Mouse (Mus musculus): Measurements from ENCODE around the gene Atcay. TPM values are rescaled to one million over a fixed set of nuclear protein-coding genes. Genes with fewer than 3 reads are reported as not detected.
"Not testable (repeated sequence)": the region's sequence is repeated elsewhere in the genome, so short reads cannot be mapped to it uniquely, and the experiment has no call there.

The Atcay gene
- total and polyA plus RNA-seq, 3 experiments, result 0.19 to 0.33 TPM; not detected in 1

- Histone ChIP-seq H3K4me3 (ENCODE audit: control insufficient read depth in 1 of 2, insufficient read depth in 1 of 2, low read depth in 2 of 2, low read length in 2 of 2) (no peak overlapping the region), H3K27me3 (ENCODE audit: control insufficient read depth in 1 of 2, insufficient read depth in 2 of 2, low read length in 2 of 2) (peaks cover 6 to 19% of the 10 kb centered on the region in 2 experiments), H3K9ac (ENCODE audit: control insufficient read depth, low read depth, low read length, poor library complexity, severe bottlenecking) (no peak overlapping the region), H3K9me3 (replicated peaks; ENCODE audit: insufficient read depth, low read length) (no peaks in the 10 kb centered on the region), H3K4me1 (ENCODE audit: control insufficient read depth in 1 of 2, insufficient read depth in 2 of 2, low read length in 2 of 2) (peaks cover 0 to 12% of the 10 kb centered on the region in 2 experiments; a peak in 2 of 4 replicates), H3K36me3 (ENCODE audit: control insufficient read depth in 1 of 2, insufficient read depth in 2 of 2, low read length in 2 of 2) (peaks cover 0 to 7% of the 10 kb centered on the region in 2 experiments; a peak in 2 of 4 replicates), H3K79me2 (ENCODE audit: control insufficient read depth, insufficient read depth, low read length, poor library complexity) (no peaks in the 10 kb centered on the region), H3K27ac (ENCODE audit: control insufficient read depth, low read depth, low read length) (no peak overlapping the region)
- no peak for TF ChIP-seq MYC (IDR thresholded peaks at IDR 0.05; ENCODE audit: low read depth, low read length)
- TF ChIP-seq ZKSCAN1 (IDR thresholded peaks at IDR 0.05; ENCODE audit: low read depth, low read length), result no peak
- no peak for TF ChIP-seq MAX (IDR thresholded peaks at IDR 0.05; ENCODE audit: low read length)
- TF ChIP-seq TBP (IDR thresholded peaks at IDR 0.05; ENCODE audit: low read depth, low read length), result no peak
- TF ChIP-seq UBTF (IDR thresholded peaks at IDR 0.05; ENCODE audit: borderline replicate concordance, insufficient read depth, low read depth, low read length), result no peak
- no peak for TF ChIP-seq SMC3 (IDR thresholded peaks at IDR 0.05; ENCODE audit: low read depth, low read length)
- no peak for TF ChIP-seq RCOR1 (IDR thresholded peaks at IDR 0.05; ENCODE audit: low read depth, low read length)
- TF ChIP-seq GABPA (IDR thresholded peaks at IDR 0.05; ENCODE audit: low read depth, low read length), result no peak
- TF ChIP-seq POLR2AphosphoS5 (IDR thresholded peaks at IDR 0.05; ENCODE audit: borderline replicate concordance, low read depth, low read length), result no peak
- no peak for TF ChIP-seq HCFC1 (IDR thresholded peaks at IDR 0.05; ENCODE audit: low read depth, low read length)
- no peak for TF ChIP-seq CTCF (IDR thresholded peaks at IDR 0.05 in 2 of 3, conservative IDR thresholded peaks at IDR 0.05 in 1 of 3; ENCODE audit: control insufficient read depth in 1 of 3, insufficient read depth in 1 of 3, low read depth in 2 of 3, low read length in 3 of 3, poor library complexity in 1 of 3, severe bottlenecking in 1 of 3)
- no peak for TF ChIP-seq TAL1 (IDR thresholded peaks at IDR 0.05; ENCODE audit: low read length)
- no peak for TF ChIP-seq POLR2AphosphoS2 (IDR thresholded peaks at IDR 0.05; ENCODE audit: low read length)
- TF ChIP-seq MYB (IDR thresholded peaks at IDR 0.05; ENCODE audit: low read depth, low read length), result no peak
- no peak for TF ChIP-seq MXI1 (IDR thresholded peaks at IDR 0.05; ENCODE audit: low read depth, low read length)
- no peak for DNase-seq (ENCODE audit: low read depth, low spot score)
Observed at GRCm38 (mm10) chr10:81229735-81230437, 747 bp downstream of the Atcay start.

GRCm38 (mm10) chr10:81223731-81224130 lies 6.9 kb downstream of the Atcay start:
- H3K9ac ChIP-seq (ENCODE audit: control insufficient read depth, low read depth, low read length, poor library complexity, severe bottlenecking); H3K4me3 ChIP-seq (ENCODE audit: control insufficient read depth in 1 of 2, insufficient read depth in 1 of 2, low read depth in 2 of 2, low read length in 2 of 2); H3K79me2 ChIP-seq (ENCODE audit: control insufficient read depth, insufficient read depth, low read length, poor library complexity); H3K27ac ChIP-seq (ENCODE audit: control insufficient read depth, low read depth, low read length); H3K9me3 ChIP-seq (replicated peaks; ENCODE audit: insufficient read depth, low read length); H3K36me3 ChIP-seq (ENCODE audit: control insufficient read depth in 1 of 2, insufficient read depth in 2 of 2, low read length in 2 of 2); DNase-seq (ENCODE audit: low read depth, low spot score); H3K4me1 ChIP-seq (ENCODE audit: control insufficient read depth in 1 of 2, insufficient read depth in 2 of 2, low read length in 2 of 2): not testable (repeated sequence)
- H3K27me3 ChIP-seq (ENCODE audit: control insufficient read depth in 1 of 2, insufficient read depth in 2 of 2, low read length in 2 of 2), result peaks cover 2 to 17% of the 10 kb centered on the region in 2 experiments

Measured in MEL (cell line).